Mouse (Mus musculus) naive thymus-derived CD4-positive, alpha-beta T cell, adult 5 months (primary cell): ENCODE measurements around the gene Serpinb9f. TPM values are rescaled to one million over a fixed set of nuclear protein-coding genes. Genes with fewer than 3 reads are reported as not detected.

Source experiments
- polyA plus RNA-seq: library from polyadenylated mRNA; unstranded; fragments of 100-300 nt; shearing (Covaris generic); gene quantifications from one replicate; pipeline ENCODE4 v1.2.1, GENCODE M21; 2017

Gene Serpinb9f
- polyA plus RNA-seq, result not detected

GRCm38 (mm10) chr13:33323777-33324176 lies at the start of gene Serpinb9f:
Serpinb9f (plus strand) TSS chr13:33324077.

Other genes starting within 250 kb of the Serpinb9f start
- gene Serpinb1b, start 245.5 kb upstream of the Serpinb9f start, polyA plus RNA-seq, result not detected
- gene Serpinb9c, start 164.3 kb upstream of the Serpinb9f start, polyA plus RNA-seq, result not detected
- not detected for gene Serpinb9d, start 131.1 kb upstream of the Serpinb9f start, polyA plus RNA-seq
- gene Serpinb9e, start 74.5 kb upstream of the Serpinb9f start, polyA plus RNA-seq, result not detected
- gene Gm11397, start 71.7 kb downstream of the Serpinb9f start, polyA plus RNA-seq, result 0.27 TPM
- not detected for gene Serpinb9g, start 160.7 kb downstream of the Serpinb9f start, polyA plus RNA-seq